Mouse (Mus musculus): ENCODE results near the gene Chrna5. TPM values are rescaled to one million over a fixed set of nuclear protein-coding genes. Genes with fewer than 3 reads are reported as not detected.

The Chrna5 gene
- polyA plus RNA-seq, 1 experiment from 2014 or later: 1.0 TPM

Other genes starting within 250 kb of the Chrna5 start
- 141 and 159 TPM in 2 replicates for gene Wdr61, start 246.4 kb upstream of the Chrna5 start, polyA plus RNA-seq (2014; fragmentation: Nextera tagmentation; extraction: Ambion mirVana)
- 44.7 and 51.7 TPM in 2 replicates for gene Crabp1, start 216.1 kb upstream of the Chrna5 start, polyA plus RNA-seq (2014; fragmentation: Nextera tagmentation; extraction: Ambion mirVana)
- gene Ireb2, start 117.1 kb upstream of the Chrna5 start, polyA plus RNA-seq (2014; fragmentation: Nextera tagmentation; extraction: Ambion mirVana): 51.6 and 62.2 TPM in 2 replicates
- gene Hykk, start 63.6 kb upstream of the Chrna5 start, polyA plus RNA-seq (2014; fragmentation: Nextera tagmentation; extraction: Ambion mirVana): 1.5 and 1.6 TPM in 2 replicates
- 323 and 355 TPM in 2 replicates for gene Psma4, start 30.1 kb upstream of the Chrna5 start, polyA plus RNA-seq (2014; fragmentation: Nextera tagmentation; extraction: Ambion mirVana)
- 0.80 and 1.7 TPM in 2 replicates for gene AY074887, start 29.9 kb upstream of the Chrna5 start, polyA plus RNA-seq (2014; fragmentation: Nextera tagmentation; extraction: Ambion mirVana)
- 5.5 and 5.6 TPM in 2 replicates for gene Chrna3, start 45.7 kb downstream of the Chrna5 start, polyA plus RNA-seq (2014; fragmentation: Nextera tagmentation; extraction: Ambion mirVana)
- gene Chrnb4, start 67.9 kb downstream of the Chrna5 start, polyA plus RNA-seq (2014; fragmentation: Nextera tagmentation; extraction: Ambion mirVana): 0.39 and 0.53 TPM in 2 replicates
- 24.3 and 32.0 TPM in 2 replicates for gene Ube2q2, start 168.0 kb downstream of the Chrna5 start, polyA plus RNA-seq (2014; fragmentation: Nextera tagmentation; extraction: Ambion mirVana)
- gene Fbxo22, start 228.0 kb downstream of the Chrna5 start, polyA plus RNA-seq (2014; fragmentation: Nextera tagmentation; extraction: Ambion mirVana): 73.0 and 83.6 TPM in 2 replicates

Data from forebrain, embryonic 14.5 days (tissue).